Mouse (Mus musculus): Measurements from ENCODE around the gene Pepd. TPM values are rescaled to one million over a fixed set of nuclear protein-coding genes. Genes with fewer than 3 reads are reported as not detected.

Gene Pepd
- total RNA-seq, 1 experiment, result 53.9 TPM

- TF ChIP-seq HCFC1 (IDR thresholded peaks at IDR 0.05; ENCODE audit: borderline replicate concordance, insufficient read depth, low read length) (no peak), MAFK (IDR thresholded peaks at IDR 0.05; ENCODE audit: insufficient read depth, low read depth, low read length) (no peak), ZC3H11A (IDR thresholded peaks at IDR 0.05; ENCODE audit: borderline replicate concordance, low read depth, low read length) (no peak), ZNF384 (IDR thresholded peaks at IDR 0.05; ENCODE audit: low read depth, low read length) (no peak), CHD2 (IDR thresholded peaks at IDR 0.05; ENCODE audit: low read depth, low read length) (no peak)
- peaks cover 1 to 3% of the 10 kb centered on the region in 2 experiments; a peak in 1 of 4 replicates for H3K4me1 ChIP-seq (ENCODE audit: control insufficient read depth in 2 of 2, insufficient read depth in 2 of 2, low read length in 2 of 2, poor library complexity in 1 of 2)
- H3K9ac ChIP-seq (ENCODE audit: insufficient read depth, low read depth, low read length, poor library complexity, severe bottlenecking), result peak overlapping the region; percentile 46; the same call in 1 of the 2 replicates
- no peaks in the 10 kb centered on the region for H3K36me3 ChIP-seq (ENCODE audit: control insufficient read depth, insufficient read depth, low read length, poor library complexity, severe bottlenecking)
- peak overlapping the region; percentile 95 to 99 for H3K4me3 ChIP-seq (ENCODE audit: insufficient read depth in 1 of 2, low read depth in 1 of 2, low read length in 2 of 2, poor library complexity in 1 of 2, severe bottlenecking in 1 of 2)
- no peak overlapping the region for H3K27ac ChIP-seq (ENCODE audit: insufficient read depth, low read depth, low read length, poor library complexity, severe bottlenecking)
- in situ Hi-C loops (cut with MboI; ENCODE audit: low sequenced_read_pairs in 2 of 2, unreplicated experiment in 2 of 2), result no loop called here
- DNase-seq (ENCODE audit: low read depth, low spot score), result no peak
- no peaks in the 10 kb centered on the region for H3K9me3 ChIP-seq (ENCODE audit: control insufficient read depth, insufficient read depth, low read depth, low read length)
These were observed 144.8 kb downstream of the Pepd start for GRCm38 (mm10) chr7:35056999-35057398.

DNA sequence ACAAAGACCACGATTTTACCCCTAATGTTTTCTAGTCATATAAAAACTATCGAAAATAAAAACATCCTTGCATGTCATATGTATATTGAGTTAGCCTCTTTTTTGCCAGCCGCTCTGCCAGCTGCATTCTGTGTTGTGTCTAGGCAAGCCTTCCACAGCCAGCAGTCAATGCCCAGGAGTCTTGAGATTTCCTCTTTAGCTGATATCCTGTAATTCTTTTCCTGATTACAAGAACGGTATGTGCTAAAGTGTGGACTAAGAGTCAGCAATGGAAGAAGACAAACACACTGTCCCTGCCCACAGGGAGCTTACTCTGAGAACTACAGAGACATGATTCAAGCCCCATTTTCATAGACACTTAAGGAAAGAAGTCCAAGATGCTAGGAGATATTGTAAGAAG is 145.4 kb downstream of the Pepd start:
- Histone ChIP-seq H3K27ac (ENCODE audit: insufficient read depth, low read depth, low read length, poor library complexity, severe bottlenecking) (no peak overlapping the region), H3K9me3 (ENCODE audit: control insufficient read depth, insufficient read depth, low read depth, low read length) (no peaks in the 10 kb centered on the region), H3K4me3 (ENCODE audit: insufficient read depth in 1 of 2, low read depth in 1 of 2, low read length in 2 of 2, poor library complexity in 1 of 2, severe bottlenecking in 1 of 2) (no peak overlapping the region), H3K36me3 (ENCODE audit: control insufficient read depth, insufficient read depth, low read length, poor library complexity, severe bottlenecking) (no peaks in the 10 kb centered on the region), H3K9ac (ENCODE audit: insufficient read depth, low read depth, low read length, poor library complexity, severe bottlenecking) (no peak overlapping the region), H3K4me1 (ENCODE audit: control insufficient read depth in 2 of 2, insufficient read depth in 2 of 2, low read length in 2 of 2, poor library complexity in 1 of 2) (peaks cover 1 to 3% of the 10 kb centered on the region in 2 experiments; a peak in 1 of 4 replicates)
- no peak for DNase-seq (ENCODE audit: low read depth, low spot score)
- TF ChIP-seq HCFC1 (IDR thresholded peaks at IDR 0.05; ENCODE audit: borderline replicate concordance, insufficient read depth, low read length) (no peak), CHD2 (IDR thresholded peaks at IDR 0.05; ENCODE audit: low read depth, low read length) (no peak), ZC3H11A (IDR thresholded peaks at IDR 0.05; ENCODE audit: borderline replicate concordance, low read depth, low read length) (no peak), MAFK (IDR thresholded peaks at IDR 0.05; ENCODE audit: insufficient read depth, low read depth, low read length) (no peak), ZNF384 (IDR thresholded peaks at IDR 0.05; ENCODE audit: low read depth, low read length) (no peak)
- in situ Hi-C loops (cut with MboI; ENCODE audit: low sequenced_read_pairs in 2 of 2, unreplicated experiment in 2 of 2), result no loop called here

DNA sequence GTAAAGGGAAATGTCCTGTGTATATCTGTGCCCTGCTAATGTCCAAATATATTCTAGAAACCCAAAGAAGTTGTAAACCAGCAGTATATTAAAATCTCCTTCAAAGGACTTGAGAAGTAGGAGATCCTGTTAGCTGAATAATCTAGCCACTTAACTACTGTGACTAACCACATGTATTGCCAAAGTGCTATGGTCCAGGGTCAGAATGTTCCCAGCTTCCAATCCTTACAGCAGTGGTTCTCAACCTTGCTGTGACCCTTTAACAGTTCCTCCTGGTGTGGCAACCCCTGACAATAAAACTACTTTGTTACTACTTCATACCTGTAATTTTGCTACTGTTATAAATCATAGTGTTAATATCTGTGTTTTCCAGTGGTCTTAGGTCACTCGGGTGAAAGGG is 146.2 kb downstream of the Pepd start:
- DNase-seq (ENCODE audit: low read depth, low spot score), result no peak
- in situ Hi-C loops (cut with MboI; ENCODE audit: low sequenced_read_pairs in 2 of 2, unreplicated experiment in 2 of 2), result no loop called here
- no peak for TF ChIP-seq HCFC1 (IDR thresholded peaks at IDR 0.05; ENCODE audit: borderline replicate concordance, insufficient read depth, low read length)
- TF ChIP-seq MAFK (IDR thresholded peaks at IDR 0.05; ENCODE audit: insufficient read depth, low read depth, low read length), result no peak
- TF ChIP-seq ZC3H11A (IDR thresholded peaks at IDR 0.05; ENCODE audit: borderline replicate concordance, low read depth, low read length), result no peak
- no peak for TF ChIP-seq ZNF384 (IDR thresholded peaks at IDR 0.05; ENCODE audit: low read depth, low read length)
- TF ChIP-seq CHD2 (IDR thresholded peaks at IDR 0.05; ENCODE audit: low read depth, low read length), result no peak

GRCm38 (mm10) chr7:35059467-35059866 is 147.3 kb downstream of the Pepd start:
- TF ChIP-seq CHD2 (IDR thresholded peaks at IDR 0.05; ENCODE audit: low read depth, low read length) (no peak), ZC3H11A (IDR thresholded peaks at IDR 0.05; ENCODE audit: borderline replicate concordance, low read depth, low read length) (no peak), MAFK (IDR thresholded peaks at IDR 0.05; ENCODE audit: insufficient read depth, low read depth, low read length) (no peak), HCFC1 (IDR thresholded peaks at IDR 0.05; ENCODE audit: borderline replicate concordance, insufficient read depth, low read length) (no peak), ZNF384 (IDR thresholded peaks at IDR 0.05; ENCODE audit: low read depth, low read length) (no peak)

More for the DNA sequence above, 146.2 kb downstream of the Pepd start:
- no peak overlapping the region for H3K4me3 ChIP-seq (ENCODE audit: insufficient read depth in 1 of 2, low read depth in 1 of 2, low read length in 2 of 2, poor library complexity in 1 of 2, severe bottlenecking in 1 of 2)
- no peaks in the 10 kb centered on the region for H3K9me3 ChIP-seq (ENCODE audit: control insufficient read depth, insufficient read depth, low read depth, low read length)
- H3K27ac ChIP-seq (ENCODE audit: insufficient read depth, low read depth, low read length, poor library complexity, severe bottlenecking), result no peak overlapping the region
- H3K36me3 ChIP-seq (ENCODE audit: control insufficient read depth, insufficient read depth, low read length, poor library complexity, severe bottlenecking), result no peaks in the 10 kb centered on the region
- peaks cover 1 to 3% of the 10 kb centered on the region in 2 experiments; a peak in 1 of 4 replicates for H3K4me1 ChIP-seq (ENCODE audit: control insufficient read depth in 2 of 2, insufficient read depth in 2 of 2, low read length in 2 of 2, poor library complexity in 1 of 2)
- H3K9ac ChIP-seq (ENCODE audit: insufficient read depth, low read depth, low read length, poor library complexity, severe bottlenecking), result no peak overlapping the region

More at GRCm38 (mm10) chr7:35059467-35059866, 147.3 kb downstream of the Pepd start:
- H3K9ac ChIP-seq (ENCODE audit: insufficient read depth, low read depth, low read length, poor library complexity, severe bottlenecking), result no peak overlapping the region
- in situ Hi-C loops (cut with MboI; ENCODE audit: low sequenced_read_pairs in 2 of 2, unreplicated experiment in 2 of 2), result no loop called here
- no peaks in the 10 kb centered on the region for H3K9me3 ChIP-seq (ENCODE audit: control insufficient read depth, insufficient read depth, low read depth, low read length)
- no peaks in the 10 kb centered on the region for H3K36me3 ChIP-seq (ENCODE audit: control insufficient read depth, insufficient read depth, low read length, poor library complexity, severe bottlenecking)
- H3K4me1 ChIP-seq (ENCODE audit: control insufficient read depth in 2 of 2, insufficient read depth in 2 of 2, low read length in 2 of 2, poor library complexity in 1 of 2), result peaks cover 1 to 3% of the 10 kb centered on the region in 2 experiments; a peak in 1 of 4 replicates
- peak; percentile 30 for DNase-seq (ENCODE audit: low read depth, low spot score)
- no peak overlapping the region for H3K27ac ChIP-seq (ENCODE audit: insufficient read depth, low read depth, low read length, poor library complexity, severe bottlenecking)
- H3K4me3 ChIP-seq (ENCODE audit: insufficient read depth in 1 of 2, low read depth in 1 of 2, low read length in 2 of 2, poor library complexity in 1 of 2, severe bottlenecking in 1 of 2), result no peak overlapping the region

All from ES-E14 (cell line).